Mouse (Mus musculus) G1E (cell line): ENCODE results near the gene Lmna.

Experiments
- CTCF ChIP-seq: IDR thresholded peaks from 2 replicates; pipeline ENCODE4 v1.5.1; 2012; ENCODE audit warnings: low read depth, low read length, inconsistent platforms, mixed read lengths
- GATA1 ChIP-seq: IDR thresholded peaks from 2 replicates; pipeline ENCODE4 v1.6.1; 2012; ENCODE audit warnings: borderline replicate concordance, low read length, inconsistent platforms, mixed read lengths
- GATA2 ChIP-seq: IDR thresholded peaks from 2 replicates; pipeline ENCODE4 v1.6.1; 2012; ENCODE audit warnings: low read depth, low read length, inconsistent platforms, borderline replicate concordance
- POLR2AphosphoS5 ChIP-seq: IDR thresholded peaks from 2 replicates; pipeline ENCODE4 v1.6.1; 2012; ENCODE audit warnings: low read depth, low read length, inconsistent platforms; ENCODE audit not compliant: insufficient replicate concordance
- TAL1 ChIP-seq: conservative IDR thresholded peaks from 2 replicates; pipeline ENCODE4 v1.6.1; 2012; ENCODE audit warnings: low read depth, low read length, inconsistent platforms, mixed read lengths

DNA sequence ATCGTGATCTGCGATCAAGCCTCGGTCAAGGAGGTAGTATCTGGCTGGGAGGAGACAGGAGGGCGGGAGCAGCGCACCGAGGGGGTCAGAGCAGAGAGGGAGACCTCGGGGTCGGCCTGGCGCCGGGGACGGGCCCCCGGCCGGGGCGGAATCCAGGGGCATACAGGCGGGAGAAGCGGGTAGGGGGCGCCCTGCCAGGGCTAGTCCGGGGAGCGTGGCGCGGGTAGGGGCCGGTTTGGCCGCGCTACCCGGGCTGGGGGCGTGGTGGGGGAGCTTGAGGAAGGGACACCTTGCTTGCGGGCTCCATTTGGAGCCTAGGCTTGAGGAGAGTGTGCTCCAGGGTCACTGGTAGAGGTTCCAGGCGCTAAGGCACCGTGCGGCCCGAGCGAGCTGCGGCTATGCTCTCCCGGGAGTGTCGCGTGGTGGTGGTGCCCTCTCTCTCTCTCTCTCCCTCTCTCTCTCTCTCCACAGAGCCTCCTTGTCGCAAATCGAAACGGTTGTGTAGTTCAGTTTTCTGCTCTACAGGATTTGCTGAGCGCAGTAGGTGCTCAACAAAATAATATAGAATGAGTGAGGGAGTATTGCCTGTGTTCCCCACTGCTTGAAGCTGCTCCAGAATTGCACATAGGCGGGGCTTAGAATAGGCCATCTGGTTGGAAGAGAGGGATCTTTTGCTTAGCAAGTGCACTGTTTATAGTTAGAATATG, 44.3 kb upstream of the Lmna start:
- TF ChIP-seq TAL1 (no peak), CTCF (no peak), GATA1 (no peak), GATA2 (no peak), POLR2AphosphoS5 (no peak)
